Mouse (Mus musculus): ENCODE measurements around the gene Plekhg1.

GRCm38 (mm10) chr10:3730314-3730713, 9.8 kb upstream of the Plekhg1 start:
- TF ChIP-seq CTCF (IDR thresholded peaks at IDR 0.05) (no peak), EP300 (IDR thresholded peaks at IDR 0.05; ENCODE audit: insufficient read depth, low read depth, low read length) (no peak), POLR2A (IDR thresholded peaks at IDR 0.05; ENCODE audit: insufficient read depth, low read depth, low read length) (no peak)
